Mouse (Mus musculus): ENCODE results near the gene Cldn1. TPM values are rescaled to one million over a fixed set of nuclear protein-coding genes. Genes with fewer than 3 reads are reported as not detected.

The Cldn1 gene
- polyA plus RNA-seq, 1 experiment from 2014 or later = 2.5 TPM

DNA sequence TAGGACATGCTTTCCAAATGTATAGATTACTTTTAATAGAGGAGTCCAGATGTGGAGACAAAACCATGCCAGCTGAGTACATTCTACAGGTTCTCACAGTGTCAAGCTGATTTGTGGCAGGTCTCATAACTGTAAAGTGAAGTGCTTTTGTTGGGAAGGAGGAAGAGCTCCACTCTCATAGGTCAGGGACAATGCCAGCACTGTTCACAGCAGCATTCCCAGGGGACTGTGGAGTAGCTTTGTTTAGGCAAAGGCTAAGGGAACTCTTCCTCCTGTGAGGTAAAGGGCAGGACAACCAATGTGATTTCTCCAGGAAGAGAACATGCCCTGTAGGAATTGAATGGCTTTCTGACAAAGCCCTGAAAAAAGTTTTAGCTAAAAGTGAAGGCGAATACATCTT lies 1.5 kb downstream of the Cldn1 start:
- Histone ChIP-seq H3K27me3 (replicated peaks; ENCODE audit: control insufficient read depth, insufficient read depth, low read length) (no peaks in the 10 kb centered on the region), H3K4me3 (ENCODE audit: low read depth, low read length) (no peak overlapping the region), H3K4me1 (replicated peaks; ENCODE audit: control insufficient read depth, insufficient read depth, low read length) (no peaks in the 10 kb centered on the region), H3K27ac (ENCODE audit: low read depth) (no peak overlapping the region), H3K4me2 (ENCODE audit: low read length) (no peak overlapping the region), H3K9me3 (ENCODE audit: control insufficient read depth, low read length) (no peaks in the 10 kb centered on the region), H3K36me3 (ENCODE audit: control insufficient read depth, insufficient read depth, low read length) (no peaks in the 10 kb centered on the region), H3K9ac (ENCODE audit: low read length) (no peak overlapping the region)
- ATAC-seq (replicated peaks; ENCODE audit: low FRiP score, low TSS enrichment, low read depth) (no peak), DNase-seq (ENCODE audit: low spot score) (no peak)
- 78% methylated on average over 1 of the region's 1 CpGs for WGBS

DNA sequence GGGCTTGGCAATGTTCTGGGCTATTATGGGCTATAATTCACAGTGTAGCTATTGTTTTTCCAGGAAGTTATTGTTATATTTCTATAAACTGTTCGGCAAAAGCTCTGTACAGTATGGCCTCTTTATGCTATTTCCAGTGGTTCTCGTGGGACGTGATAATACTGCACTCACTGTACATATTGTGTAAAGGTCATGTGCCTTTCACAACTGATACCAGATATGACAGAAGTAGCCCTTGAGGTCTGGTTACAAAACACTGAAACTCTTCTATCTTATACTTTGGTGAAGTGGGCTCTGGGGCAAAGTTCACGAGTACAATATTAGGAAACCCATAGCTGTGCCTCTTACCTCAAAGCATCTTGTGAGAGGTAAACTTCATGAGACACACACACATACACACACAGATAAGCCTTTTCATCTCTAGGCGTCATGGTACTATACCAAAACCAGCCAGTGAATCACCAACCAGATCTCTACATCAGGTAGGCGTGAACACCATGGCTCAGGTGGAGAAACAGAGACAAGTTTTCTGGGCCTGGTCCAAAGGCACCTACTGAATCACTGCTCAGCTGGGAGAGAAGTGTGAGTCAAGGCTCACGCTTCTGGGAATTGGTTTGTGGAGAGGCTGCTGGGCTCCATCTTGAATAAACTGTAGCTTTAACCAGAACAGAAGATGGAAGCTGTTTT lies 2.5 kb downstream of the Cldn1 start:
- Histone ChIP-seq H3K36me3 (ENCODE audit: control insufficient read depth, insufficient read depth, low read length) (no peaks in the 10 kb centered on the region), H3K9ac (ENCODE audit: low read length) (no peak overlapping the region), H3K4me3 (ENCODE audit: low read depth, low read length) (no peak overlapping the region), H3K4me2 (ENCODE audit: low read length) (no peak overlapping the region), H3K27ac (ENCODE audit: low read depth) (no peak overlapping the region), H3K4me1 (replicated peaks; ENCODE audit: control insufficient read depth, insufficient read depth, low read length) (no peaks in the 10 kb centered on the region), H3K9me3 (ENCODE audit: control insufficient read depth, low read length) (no peaks in the 10 kb centered on the region), H3K27me3 (replicated peaks; ENCODE audit: control insufficient read depth, insufficient read depth, low read length) (no peaks in the 10 kb centered on the region)
- DNase-seq (ENCODE audit: low spot score) (no peak), ATAC-seq (replicated peaks; ENCODE audit: low FRiP score, low TSS enrichment, low read depth) (no peak)
- WGBS = 89% methylated on average over 7 of the region's 7 CpGs

DNA sequence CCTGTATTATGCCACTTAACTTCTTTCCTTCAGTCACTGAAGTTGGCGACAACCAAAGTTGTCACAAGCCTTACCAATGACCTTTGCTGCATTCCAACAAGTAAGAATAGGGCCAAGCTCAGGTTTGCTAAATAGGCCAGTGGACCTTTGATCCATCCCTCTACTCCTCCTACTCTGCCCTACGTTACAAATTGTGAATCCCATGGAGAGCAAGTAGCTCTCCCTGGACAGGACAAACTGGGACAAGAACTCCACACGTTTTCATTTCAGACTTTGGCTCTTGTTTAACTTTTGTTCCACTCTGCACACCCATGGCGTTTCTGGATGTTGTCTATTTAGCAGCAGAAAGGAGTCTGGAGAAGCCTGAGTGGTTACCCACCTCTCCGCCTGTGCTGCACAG lies 3.5 kb downstream of the Cldn1 start:
- WGBS = 72% methylated on average over 5 of the region's 5 CpGs
- Histone ChIP-seq H3K9ac (ENCODE audit: low read length) (no peak overlapping the region), H3K4me3 (ENCODE audit: low read depth, low read length) (no peak overlapping the region), H3K27ac (ENCODE audit: low read depth) (no peak overlapping the region), H3K4me2 (ENCODE audit: low read length) (no peak overlapping the region), H3K27me3 (replicated peaks; ENCODE audit: control insufficient read depth, insufficient read depth, low read length) (no peaks in the 10 kb centered on the region), H3K36me3 (ENCODE audit: control insufficient read depth, insufficient read depth, low read length) (no peaks in the 10 kb centered on the region), H3K9me3 (ENCODE audit: control insufficient read depth, low read length) (no peaks in the 10 kb centered on the region), H3K4me1 (replicated peaks; ENCODE audit: control insufficient read depth, insufficient read depth, low read length) (no peaks in the 10 kb centered on the region)
- DNase-seq (ENCODE audit: low spot score) (no peak), ATAC-seq (replicated peaks; ENCODE audit: low FRiP score, low TSS enrichment, low read depth) (no peak)

DNA sequence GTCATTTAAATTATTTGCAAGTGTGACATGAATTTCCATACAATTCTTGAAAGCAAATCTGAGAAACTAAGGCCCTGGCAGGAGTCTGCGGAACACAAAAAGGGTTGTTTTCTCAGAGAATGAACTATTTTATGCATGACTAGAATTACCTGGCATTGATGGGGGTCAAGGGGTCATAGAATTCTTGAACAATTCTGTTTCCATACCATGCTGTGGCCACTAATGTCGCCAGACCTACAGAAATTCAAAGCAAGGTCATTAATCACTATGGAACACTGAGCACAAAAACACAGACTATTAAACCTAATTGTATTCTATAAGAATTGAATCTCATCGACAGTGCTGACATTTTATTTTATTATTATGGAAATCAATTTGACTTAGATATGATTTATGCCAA lies 10.9 kb downstream of the Cldn1 start:
- Histone ChIP-seq H3K27ac (ENCODE audit: low read depth) (no peak overlapping the region), H3K4me3 (ENCODE audit: low read depth, low read length) (no peak overlapping the region), H3K9ac (ENCODE audit: low read length) (no peak overlapping the region), H3K27me3 (replicated peaks; ENCODE audit: control insufficient read depth, insufficient read depth, low read length) (no peaks in the 10 kb centered on the region), H3K9me3 (ENCODE audit: control insufficient read depth, low read length) (no peaks in the 10 kb centered on the region), H3K36me3 (ENCODE audit: control insufficient read depth, insufficient read depth, low read length) (no peaks in the 10 kb centered on the region), H3K4me2 (ENCODE audit: low read length) (no peak overlapping the region), H3K4me1 (replicated peaks; ENCODE audit: control insufficient read depth, insufficient read depth, low read length) (no peaks in the 10 kb centered on the region)
- no peak for ATAC-seq (replicated peaks; ENCODE audit: low FRiP score, low TSS enrichment, low read depth)
- no peak for DNase-seq (ENCODE audit: low spot score)
- WGBS = 75% methylated on average over 3 of the region's 3 CpGs

DNA sequence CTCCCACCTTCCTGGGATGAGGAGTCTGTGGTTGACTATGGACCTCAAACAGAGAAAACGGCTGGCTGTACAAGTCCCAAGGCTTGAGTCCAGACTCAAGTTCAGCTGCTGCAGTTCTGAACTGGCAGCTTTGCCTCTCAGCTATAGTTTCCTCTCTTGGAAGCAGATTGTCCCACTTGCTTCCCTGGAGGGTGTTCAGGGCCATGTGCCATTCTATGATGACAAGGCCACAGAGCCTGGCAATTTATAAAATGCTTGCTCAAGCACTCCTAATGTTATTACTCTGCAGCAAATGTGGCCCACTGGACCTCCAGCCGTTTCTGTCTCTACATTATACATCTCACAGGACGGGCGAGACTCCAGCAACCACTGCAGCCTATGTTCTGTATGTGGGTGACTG lies 12.0 kb downstream of the Cldn1 start:
- no peak overlapping the region for H3K27ac ChIP-seq (ENCODE audit: low read depth)
- H3K9me3 ChIP-seq (ENCODE audit: control insufficient read depth, low read length) = no peaks in the 10 kb centered on the region
- no peak for DNase-seq (ENCODE audit: low spot score)
- 82% methylated on average over 4 of the region's 4 CpGs for WGBS
- no peaks in the 10 kb centered on the region for H3K27me3 ChIP-seq (replicated peaks; ENCODE audit: control insufficient read depth, insufficient read depth, low read length)
- no peak overlapping the region for H3K4me3 ChIP-seq (ENCODE audit: low read depth, low read length)
- no peaks in the 10 kb centered on the region for H3K36me3 ChIP-seq (ENCODE audit: control insufficient read depth, insufficient read depth, low read length)
- no peak for ATAC-seq (replicated peaks; ENCODE audit: low FRiP score, low TSS enrichment, low read depth)
- no peaks in the 10 kb centered on the region for H3K4me1 ChIP-seq (replicated peaks; ENCODE audit: control insufficient read depth, insufficient read depth, low read length)
- no peak overlapping the region for H3K9ac ChIP-seq (ENCODE audit: low read length)
- no peak overlapping the region for H3K4me2 ChIP-seq (ENCODE audit: low read length)

DNA sequence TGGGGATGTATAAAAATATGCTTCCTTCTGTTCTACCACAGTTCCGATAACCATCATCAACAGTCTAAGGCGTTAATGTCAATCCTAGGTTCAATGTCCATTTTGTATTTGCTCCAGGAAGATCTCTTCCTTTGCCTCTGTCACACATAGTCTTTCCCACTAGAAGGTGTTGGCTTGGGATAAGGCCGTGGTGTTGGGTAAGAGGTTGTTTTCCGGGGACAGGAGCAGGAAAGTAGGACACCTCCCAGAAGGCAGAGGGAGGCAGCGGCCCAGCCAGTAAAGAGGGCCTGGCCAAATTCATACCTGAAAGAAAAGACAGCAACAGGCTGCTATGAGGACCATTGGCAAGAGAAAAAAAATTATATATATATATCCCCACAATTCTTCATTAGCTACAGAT lies 12.7 kb downstream of the Cldn1 start:
- ATAC-seq (replicated peaks; ENCODE audit: low FRiP score, low TSS enrichment, low read depth) (no peak), DNase-seq (ENCODE audit: low spot score) (no peak)
- Histone ChIP-seq H3K27ac (ENCODE audit: low read depth) (no peak overlapping the region), H3K9me3 (ENCODE audit: control insufficient read depth, low read length) (no peaks in the 10 kb centered on the region), H3K9ac (ENCODE audit: low read length) (no peak overlapping the region), H3K4me3 (ENCODE audit: low read depth, low read length) (no peak overlapping the region), H3K4me2 (ENCODE audit: low read length) (no peak overlapping the region), H3K36me3 (ENCODE audit: control insufficient read depth, insufficient read depth, low read length) (no peaks in the 10 kb centered on the region), H3K27me3 (replicated peaks; ENCODE audit: control insufficient read depth, insufficient read depth, low read length) (no peaks in the 10 kb centered on the region), H3K4me1 (replicated peaks; ENCODE audit: control insufficient read depth, insufficient read depth, low read length) (no peaks in the 10 kb centered on the region)
- 92% methylated on average over 5 of the region's 5 CpGs for WGBS

DNA sequence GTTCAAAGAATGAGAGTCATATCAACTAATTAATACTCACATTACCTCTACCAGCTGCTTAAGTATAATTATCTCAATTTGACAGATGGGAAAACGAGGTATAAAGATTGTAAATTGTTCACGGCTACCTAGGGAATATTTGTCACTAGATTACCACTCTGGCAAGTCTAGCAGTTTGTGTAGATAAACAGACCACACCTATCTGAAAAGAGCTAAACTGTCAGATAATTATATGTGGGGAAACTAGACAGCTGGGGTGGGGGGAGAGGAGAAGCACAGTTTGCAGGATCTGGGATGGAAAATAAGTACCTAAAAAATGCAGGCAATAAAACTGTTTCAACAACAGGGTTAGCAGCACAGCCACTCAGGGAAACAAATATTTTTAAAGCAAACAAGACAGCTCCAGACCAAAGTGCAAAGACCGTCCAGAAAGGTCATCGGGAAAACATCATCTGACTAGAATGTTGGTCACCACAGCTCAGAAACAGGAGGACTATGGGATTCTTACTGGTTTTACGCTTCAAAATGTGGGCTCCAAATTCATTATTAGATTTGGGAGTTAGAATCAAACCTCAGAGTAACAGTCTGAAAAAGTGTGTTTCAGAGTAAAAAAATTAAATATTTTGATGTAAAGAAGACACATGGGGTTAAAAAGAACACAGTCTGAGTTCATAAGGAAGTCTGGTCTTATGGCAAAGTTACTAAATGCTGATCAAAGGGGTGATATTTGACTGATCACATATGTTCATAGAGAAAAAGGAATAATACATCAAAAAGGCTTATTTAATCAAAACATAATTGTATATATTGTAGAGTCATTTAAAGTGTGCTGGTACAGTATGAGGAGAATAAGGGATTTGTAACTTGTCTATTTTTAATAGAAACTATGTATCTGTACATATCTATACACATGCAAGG lies 13.5 kb downstream of the Cldn1 start:
- no peak for DNase-seq (ENCODE audit: low spot score)
- no peaks in the 10 kb centered on the region for H3K4me1 ChIP-seq (replicated peaks; ENCODE audit: control insufficient read depth, insufficient read depth, low read length)
- no peak overlapping the region for H3K27ac ChIP-seq (ENCODE audit: low read depth)
- no peaks in the 10 kb centered on the region for H3K27me3 ChIP-seq (replicated peaks; ENCODE audit: control insufficient read depth, insufficient read depth, low read length)
- no peaks in the 10 kb centered on the region for H3K9me3 ChIP-seq (ENCODE audit: control insufficient read depth, low read length)
- no peak for ATAC-seq (replicated peaks; ENCODE audit: low FRiP score, low TSS enrichment, low read depth)
- H3K36me3 ChIP-seq (ENCODE audit: control insufficient read depth, insufficient read depth, low read length) = no peaks in the 10 kb centered on the region
- WGBS = 63% methylated on average over 5 of the region's 5 CpGs
- H3K9ac ChIP-seq (ENCODE audit: low read length) = no peak overlapping the region
- no peak overlapping the region for H3K4me2 ChIP-seq (ENCODE audit: low read length)
- no peak overlapping the region for H3K4me3 ChIP-seq (ENCODE audit: low read depth, low read length)

DNA sequence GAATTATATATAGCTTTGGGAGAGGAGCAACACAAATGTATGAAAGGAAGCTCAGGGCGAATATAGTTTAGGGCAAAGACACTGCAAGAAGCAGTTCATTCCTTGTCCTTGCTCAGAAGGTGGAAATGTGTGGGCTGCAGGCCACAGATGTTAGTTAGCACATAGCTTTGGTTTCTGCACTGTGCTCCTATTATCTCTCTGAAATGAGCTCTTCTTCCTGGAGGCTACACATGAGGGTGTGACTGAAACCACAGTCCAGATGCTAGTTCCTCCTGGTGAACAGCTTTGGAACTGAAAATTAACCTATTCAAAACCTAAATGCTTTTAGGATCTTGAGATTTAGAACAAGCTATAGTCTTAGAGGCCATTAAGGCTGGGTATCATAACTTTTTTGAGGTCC lies 16.1 kb downstream of the Cldn1 start:
- Histone ChIP-seq H3K4me1 (replicated peaks; ENCODE audit: control insufficient read depth, insufficient read depth, low read length) (no peaks in the 10 kb centered on the region), H3K9me3 (ENCODE audit: control insufficient read depth, low read length) (no peaks in the 10 kb centered on the region), H3K36me3 (ENCODE audit: control insufficient read depth, insufficient read depth, low read length) (no peaks in the 10 kb centered on the region), H3K4me3 (ENCODE audit: low read depth, low read length) (no peak overlapping the region), H3K27ac (ENCODE audit: low read depth) (no peak overlapping the region), H3K9ac (ENCODE audit: low read length) (no peak overlapping the region), H3K27me3 (replicated peaks; ENCODE audit: control insufficient read depth, insufficient read depth, low read length) (no peaks in the 10 kb centered on the region), H3K4me2 (ENCODE audit: low read length) (no peak overlapping the region)
- ATAC-seq (replicated peaks; ENCODE audit: low FRiP score, low TSS enrichment, low read depth) (no peak), DNase-seq (ENCODE audit: low spot score) (no peak)
- 88% methylated on average over 1 of the region's 1 CpGs for WGBS

DNA sequence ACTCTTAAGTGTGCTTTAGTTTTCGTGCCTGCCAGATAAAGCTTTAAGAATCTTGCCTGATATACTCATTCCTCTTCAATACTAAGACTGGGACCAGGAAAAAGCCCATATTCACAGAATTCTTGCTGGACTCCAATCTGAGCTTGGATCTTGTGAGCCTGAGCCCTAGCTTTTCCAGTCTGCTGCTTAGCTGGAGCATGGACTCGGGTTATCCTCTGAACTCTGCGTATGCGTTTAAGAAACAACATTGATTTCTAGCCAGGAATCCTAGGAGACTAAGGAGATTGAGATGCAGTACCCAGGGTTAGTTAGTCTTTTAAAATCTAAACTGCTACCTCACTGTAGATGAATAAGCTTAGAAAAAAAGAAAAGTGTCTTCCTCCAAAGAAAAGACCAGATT lies 20.9 kb downstream of the Cldn1 start:
- Histone ChIP-seq H3K9ac (ENCODE audit: low read length) (no peak overlapping the region), H3K4me3 (ENCODE audit: low read depth, low read length) (no peak overlapping the region), H3K4me1 (replicated peaks; ENCODE audit: control insufficient read depth, insufficient read depth, low read length) (no peaks in the 10 kb centered on the region), H3K36me3 (ENCODE audit: control insufficient read depth, insufficient read depth, low read length) (no peaks in the 10 kb centered on the region), H3K27me3 (replicated peaks; ENCODE audit: control insufficient read depth, insufficient read depth, low read length) (no peaks in the 10 kb centered on the region), H3K4me2 (ENCODE audit: low read length) (no peak overlapping the region), H3K9me3 (ENCODE audit: control insufficient read depth, low read length) (no peaks in the 10 kb centered on the region), H3K27ac (ENCODE audit: low read depth) (no peak overlapping the region)
- no peak for DNase-seq (ENCODE audit: low spot score)
- 78% methylated on average over 4 of the region's 4 CpGs for WGBS
- ATAC-seq (replicated peaks; ENCODE audit: low FRiP score, low TSS enrichment, low read depth) = no peak
